Mouse (Mus musculus): ENCODE data around the gene Gm10031.
A peak's percentile ranks its signal among the peaks of the same experiment; 100 is the strongest.

The Gm10031 gene

DNA sequence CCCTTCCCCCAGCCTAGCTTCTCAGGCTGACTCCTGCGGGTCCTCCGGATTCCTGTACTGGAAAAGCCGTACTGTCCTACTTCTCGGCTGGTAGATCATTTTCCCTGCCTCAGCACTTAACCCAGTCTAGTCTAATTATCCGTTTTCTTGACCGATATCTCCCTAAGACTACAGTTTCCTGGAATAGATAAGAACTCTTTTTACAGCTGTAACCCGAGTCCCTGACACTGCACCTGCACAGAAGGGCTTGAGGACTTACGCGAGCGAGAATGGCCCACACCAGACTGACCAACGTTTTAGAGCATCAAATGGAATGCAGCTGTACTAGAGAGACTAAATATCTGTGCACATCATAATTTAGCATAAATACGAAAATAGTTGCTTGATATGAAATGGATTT lies 20.2 kb downstream of the Gm10031 start:
- DNase-seq (ENCODE audit: low read depth) = no peak

DNA sequence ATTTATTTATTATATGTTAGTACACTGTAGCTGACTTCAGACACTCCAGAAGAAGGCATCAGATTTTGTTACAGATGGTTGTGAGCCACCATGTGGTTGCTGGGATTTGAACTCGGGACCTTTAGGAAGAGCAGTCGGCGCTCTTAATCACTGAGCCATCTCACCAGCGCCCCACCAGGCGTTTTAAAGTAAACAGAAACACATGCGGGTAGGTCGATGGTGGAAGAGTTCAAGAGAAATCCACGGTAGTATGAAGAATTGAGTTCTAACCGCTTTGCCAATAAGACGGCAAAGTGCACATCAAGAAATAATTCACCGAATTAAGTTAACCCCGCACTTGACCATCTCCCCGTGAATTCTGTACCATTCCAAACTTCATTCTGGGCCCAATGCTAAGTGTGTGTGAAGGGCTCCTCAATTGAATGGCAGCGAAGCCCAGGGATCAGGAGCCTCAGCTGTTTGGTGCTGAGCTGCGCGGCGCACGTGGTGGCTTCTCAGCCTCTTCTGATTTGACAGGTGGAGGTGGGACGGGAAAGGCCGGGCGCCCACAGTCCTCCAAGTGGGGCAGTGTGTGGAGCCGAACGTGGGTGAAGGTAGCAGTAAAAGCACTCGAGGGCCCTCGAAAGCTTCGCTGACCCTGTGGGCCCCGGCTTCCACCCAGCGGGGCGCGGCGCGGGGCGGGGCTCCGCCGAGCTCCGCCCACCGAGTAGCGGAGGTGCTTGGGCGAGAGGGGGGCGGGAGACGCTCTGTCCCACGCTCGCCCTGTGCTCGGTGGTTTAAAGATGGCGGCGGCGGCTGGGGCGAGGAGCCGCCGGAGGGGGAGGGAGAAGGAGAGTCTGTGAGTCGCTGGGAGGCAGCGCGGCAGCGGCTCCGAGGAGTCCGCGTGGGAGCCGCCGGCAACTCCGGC lies 34.5 kb downstream of the Gm10031 start, which contains the start of gene Abl2:
TSS of gene Abl2 (plus strand) at position 763 of the 907 bp plus-strand sequence.
- peak; percentile 91 for DNase-seq (ENCODE audit: low read depth)

DNA sequence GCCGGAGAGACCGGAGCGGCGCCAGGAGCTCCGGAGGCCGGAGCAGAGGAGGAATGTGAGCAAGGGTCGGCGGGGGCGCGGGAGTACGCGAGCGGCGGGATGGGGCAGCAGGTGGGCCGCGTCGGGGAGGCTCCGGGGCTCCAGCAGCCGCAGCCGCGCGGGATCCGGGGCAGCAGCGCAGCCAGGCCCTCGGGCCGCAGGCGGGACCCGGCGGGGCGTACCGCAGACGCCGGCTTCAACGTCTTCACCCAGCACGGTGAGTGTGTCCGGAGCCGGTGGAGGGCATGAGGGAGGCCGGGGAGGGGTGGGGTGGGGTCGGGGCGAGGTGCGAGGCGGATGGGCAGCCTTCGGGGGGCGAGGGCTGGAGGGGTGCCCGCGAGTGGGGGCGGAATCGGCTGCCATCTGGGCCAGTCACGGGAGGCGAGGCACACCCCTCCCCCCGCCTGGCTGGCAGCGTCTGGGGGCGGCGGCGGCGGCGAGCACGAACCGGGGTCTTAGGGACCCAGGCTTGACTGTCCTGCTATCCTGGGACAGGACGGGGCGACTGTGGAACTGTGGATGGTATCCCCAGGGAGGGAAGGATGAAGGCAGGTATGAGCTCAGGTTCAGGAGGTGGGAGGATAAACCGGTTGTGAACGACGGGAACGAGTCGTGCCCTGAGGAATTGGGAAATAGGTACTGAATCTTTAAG lies 35.3 kb downstream of the Gm10031 start:
- peak; percentile 49 for DNase-seq (ENCODE audit: low read depth)

DNA sequence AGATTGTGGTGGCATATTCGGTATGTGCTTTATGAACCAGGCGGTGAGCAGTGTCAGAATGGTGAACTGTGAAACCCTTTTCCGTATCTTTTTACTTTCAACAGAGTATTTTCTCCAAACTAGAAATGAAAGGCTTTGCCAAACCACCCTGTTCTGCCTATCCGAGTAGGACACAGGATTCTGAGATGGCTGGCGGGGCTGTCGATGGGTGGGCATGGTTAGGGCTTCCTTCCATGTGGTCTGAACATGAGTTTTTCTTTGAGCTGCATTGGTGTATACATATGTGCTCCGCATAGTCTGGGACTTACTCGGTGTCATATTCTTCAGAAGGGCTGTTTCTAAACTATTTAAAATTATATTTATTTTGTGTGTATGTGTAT lies 35.8 kb downstream of the Gm10031 start:
- DNase-seq (ENCODE audit: low read depth) = peak; percentile 43

DNA sequence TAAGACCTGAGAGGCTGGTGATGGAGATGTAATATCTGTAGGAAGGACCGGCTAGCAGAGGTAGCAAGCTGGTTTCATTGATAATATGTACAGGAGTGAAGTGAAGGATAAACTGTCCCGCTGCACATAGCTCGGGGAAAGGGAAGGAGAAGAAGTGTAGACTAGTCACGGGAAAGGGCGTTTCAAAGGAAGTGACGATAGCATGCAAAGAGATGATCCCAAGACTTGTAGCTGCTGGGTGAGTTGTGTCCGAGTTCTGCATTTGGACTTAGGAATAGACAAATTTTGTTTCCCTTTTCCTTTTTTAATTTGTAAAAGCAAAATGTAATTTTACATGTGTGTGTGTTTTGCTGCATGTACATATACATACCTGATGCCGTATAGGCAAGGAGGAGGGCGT lies 36.7 kb downstream of the Gm10031 start:
- DNase-seq (ENCODE audit: low read depth) = no peak

DNA sequence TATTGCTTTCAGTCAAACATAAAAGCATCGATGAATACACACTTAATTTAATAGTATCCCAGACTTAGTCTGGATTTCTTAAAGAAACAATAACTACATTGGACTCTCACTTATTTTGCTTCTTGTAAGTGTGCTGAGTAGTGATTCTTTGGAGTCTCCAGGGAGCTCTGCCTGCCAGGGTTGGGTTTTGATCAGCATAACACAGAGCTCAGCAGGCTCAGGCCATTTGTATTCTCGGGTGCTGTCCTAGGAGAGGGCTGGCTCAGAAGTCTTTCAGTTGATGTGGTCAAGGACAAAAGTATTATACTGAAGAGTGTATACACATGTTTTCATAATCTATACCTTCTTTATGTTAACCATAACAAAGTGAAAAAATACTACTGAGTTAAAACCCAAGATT lies 41.5 kb downstream of the Gm10031 start:
- no peak for DNase-seq (ENCODE audit: low read depth)

DNA sequence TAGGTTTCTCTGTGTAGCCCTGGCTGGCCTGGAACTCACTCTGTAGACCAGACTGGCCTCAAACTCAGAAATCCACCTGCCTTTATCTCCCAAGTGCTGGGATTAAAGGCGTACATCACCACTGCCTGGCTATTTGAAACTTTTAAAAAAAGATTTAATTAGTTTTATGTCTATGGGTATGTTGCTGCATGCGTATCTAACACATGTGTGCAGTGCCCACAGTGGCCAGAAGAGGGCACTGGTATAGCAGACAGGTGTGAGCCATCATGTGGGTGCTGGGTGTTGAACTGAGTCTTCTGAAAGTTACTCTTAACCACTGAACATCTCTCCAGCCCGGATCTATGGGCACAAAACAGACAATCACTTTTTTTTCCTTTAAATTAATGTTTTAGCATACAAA lies 42.3 kb downstream of the Gm10031 start:
- DNase-seq (ENCODE audit: low read depth) = peak; percentile 65

DNA sequence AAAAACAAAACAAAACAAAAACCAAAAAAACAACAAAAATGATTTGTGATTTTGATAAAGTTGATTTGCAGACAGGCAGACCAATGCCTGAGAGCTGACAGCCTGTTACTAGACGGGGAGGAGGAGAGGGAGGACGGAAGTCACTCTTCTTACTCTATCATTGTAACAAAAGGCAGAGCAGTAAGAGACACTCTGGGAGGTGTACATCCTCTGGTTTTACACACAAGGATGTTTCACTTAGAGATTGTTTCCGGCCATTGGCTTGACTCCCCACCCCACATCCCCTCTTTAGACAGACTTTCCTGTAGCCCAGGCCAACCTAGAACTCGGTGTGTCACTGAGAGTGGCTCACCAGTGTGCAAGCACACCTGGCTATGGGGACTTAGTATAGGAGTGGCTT lies 45.8 kb downstream of the Gm10031 start:
- DNase-seq (ENCODE audit: low read depth) = peak; percentile 54

DNA sequence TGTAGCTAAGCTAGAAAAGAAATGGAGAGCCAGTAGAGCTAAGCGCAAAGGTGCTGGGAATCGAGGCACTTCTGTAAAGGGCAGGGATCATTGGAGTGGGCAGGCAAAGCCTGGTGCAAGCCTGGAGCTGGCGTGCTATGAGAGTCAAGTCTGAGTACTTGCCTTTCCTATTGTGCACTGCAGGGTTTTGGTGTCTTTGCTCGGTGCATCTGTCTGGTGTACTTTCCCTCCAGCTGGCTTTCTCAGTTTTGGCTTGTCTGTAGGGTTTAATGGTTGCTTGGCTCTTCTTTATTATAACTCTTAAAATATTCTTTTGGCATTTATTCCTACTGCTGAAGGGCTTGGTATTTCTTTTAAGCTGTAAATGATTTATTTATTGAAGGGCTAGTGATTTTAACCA lies 49.1 kb downstream of the Gm10031 start:
- no peak for DNase-seq (ENCODE audit: low read depth)

Data from naive thymus-derived CD4-positive, alpha-beta T cell, adult 2 months (primary cell).